Mouse (Mus musculus): ENCODE data around the gene Tmed6. TPM values are rescaled to one million over a fixed set of nuclear protein-coding genes. Genes with fewer than 3 reads are reported as not detected.

Tmed6 gene
- polyA plus RNA-seq (2012; rRNA removed): 3.2 and 5.4 TPM in 2 replicates

DNA sequence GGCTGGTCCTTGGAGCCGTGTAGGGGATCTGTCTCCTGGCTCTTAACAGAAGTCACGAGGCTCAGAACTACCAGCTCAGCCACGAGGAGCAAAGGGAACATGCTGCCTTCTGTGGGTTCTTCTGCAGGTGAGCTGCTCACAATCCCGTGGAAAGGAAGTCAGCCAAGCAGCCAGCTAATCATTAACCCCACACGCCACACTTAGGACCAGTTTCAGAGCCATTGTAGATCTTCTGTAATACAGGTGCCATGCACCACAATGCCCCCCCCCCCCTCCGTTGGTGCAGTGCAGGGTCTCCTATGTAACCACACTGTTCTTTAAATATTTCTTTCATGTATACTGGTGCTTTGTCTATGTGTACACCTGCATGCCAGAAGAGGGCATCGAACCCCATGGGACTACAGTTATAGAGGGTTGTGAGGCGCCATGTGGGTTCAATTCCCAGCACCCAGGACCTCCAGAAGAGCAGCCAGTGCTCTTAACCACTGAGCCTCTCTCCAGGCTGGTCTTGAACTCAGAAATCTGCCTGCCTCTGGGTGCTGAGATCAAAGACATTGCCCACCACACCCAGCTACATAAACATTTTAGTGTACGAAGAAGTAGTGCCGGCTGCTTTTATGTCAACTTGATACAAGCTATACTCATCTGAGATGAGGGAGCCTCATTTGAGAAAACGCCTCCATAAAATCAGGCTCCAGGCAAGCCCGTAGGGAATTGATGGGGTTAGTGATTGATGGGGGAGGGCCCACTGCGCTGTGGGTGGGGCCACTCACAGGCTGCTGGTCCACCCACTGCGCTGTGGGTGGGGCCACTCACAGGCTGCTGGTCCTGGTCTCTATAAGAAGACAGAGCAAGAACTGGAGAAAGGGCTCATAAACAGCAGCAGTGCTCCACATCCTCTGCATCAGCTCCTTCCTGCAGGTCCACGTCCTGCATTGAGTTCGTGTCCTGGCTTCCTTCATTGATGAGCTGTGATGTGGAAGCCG is at the start of gene Tmed6:
Gene Tmed6 (minus strand): TSS at position 134 of the 986 bp plus-strand sequence.

DNA sequence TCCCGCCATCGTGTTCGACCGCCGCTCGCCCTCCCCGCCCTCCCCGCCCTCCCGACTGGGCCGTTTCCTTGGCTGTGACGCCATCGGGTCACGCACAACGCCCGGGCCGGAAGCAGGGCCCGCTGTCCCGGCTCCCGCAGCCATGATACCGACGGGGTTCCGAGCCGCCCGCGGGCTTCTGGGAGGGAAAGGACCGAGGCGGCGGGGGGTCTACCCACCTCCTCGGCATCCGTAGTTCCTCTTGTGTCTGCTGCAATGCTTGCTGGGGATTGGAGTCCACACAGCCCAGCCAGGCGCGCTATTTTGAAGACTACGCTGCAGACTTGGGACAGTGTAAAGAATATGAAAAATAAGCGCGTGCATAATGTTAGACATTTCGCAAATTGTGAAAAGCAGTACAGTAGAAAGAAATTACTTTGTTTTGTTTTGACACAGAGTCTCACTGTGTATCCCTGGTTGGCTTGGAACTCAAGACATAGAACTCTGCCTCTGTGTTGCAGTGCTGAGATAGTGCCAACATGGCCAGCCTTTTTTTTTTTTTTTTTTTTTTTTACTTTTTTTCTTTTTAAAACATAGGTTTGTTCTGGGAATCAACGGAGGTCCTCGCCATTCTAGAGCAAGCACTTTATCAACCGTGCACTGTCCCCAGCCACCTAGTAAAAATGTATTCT is 31.1 kb upstream of the Tmed6 start, which contains the start of gene Terf2:
Gene Terf2 (minus strand): TSS at position 182 of the 671 bp plus-strand sequence.

DNA sequence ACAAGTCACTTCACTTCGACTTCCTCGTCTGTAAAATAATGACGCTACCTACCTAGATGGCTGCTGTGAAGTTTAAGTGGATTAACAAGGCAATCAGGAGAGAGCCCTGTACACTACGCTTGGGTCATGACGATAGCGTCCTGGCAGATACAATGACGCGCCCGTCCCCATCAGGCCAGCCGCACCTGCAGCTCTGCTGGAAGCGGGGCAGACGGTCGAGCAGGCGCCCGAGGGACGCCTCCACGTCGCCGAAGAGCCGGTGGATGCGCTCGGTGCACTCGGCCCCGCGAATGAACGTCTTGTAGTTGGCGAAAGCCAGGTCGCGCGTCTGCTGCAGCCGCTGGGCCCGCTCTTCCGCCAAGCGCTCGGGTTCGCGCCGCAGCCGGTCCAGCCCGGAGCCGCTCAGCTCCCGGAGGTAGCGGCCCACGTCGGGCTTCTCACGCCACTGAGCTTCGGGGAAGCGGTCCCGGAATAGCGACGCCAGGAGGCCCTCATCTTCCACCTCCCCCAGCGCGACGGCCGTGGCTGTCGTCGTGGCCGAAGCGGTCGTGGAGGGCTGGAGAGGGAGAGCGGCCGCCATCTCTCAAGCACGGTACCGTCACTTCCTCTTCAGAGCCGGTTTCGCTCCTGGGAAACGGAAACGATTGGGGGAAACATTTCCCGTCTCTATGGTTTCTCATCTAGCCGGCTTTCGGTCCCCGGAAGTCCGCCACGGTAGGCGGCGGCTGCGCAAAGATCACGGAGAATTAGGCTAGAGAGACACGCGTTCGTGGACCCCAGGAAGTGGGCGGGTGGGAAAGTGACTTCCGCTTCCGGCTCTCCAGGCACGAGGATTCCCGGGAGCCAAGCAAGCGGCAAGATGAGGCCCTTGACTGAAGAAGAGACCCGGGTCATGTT is 9.1 kb downstream of the Tmed6 start, which contains the start of the genes Cog8 and Nip7:
Gene Cog8 (minus strand): TSS at position 614 of the 897 bp plus-strand sequence.
Gene Nip7 (plus strand): TSS at position 802 of the 897 bp plus-strand sequence.

DNA sequence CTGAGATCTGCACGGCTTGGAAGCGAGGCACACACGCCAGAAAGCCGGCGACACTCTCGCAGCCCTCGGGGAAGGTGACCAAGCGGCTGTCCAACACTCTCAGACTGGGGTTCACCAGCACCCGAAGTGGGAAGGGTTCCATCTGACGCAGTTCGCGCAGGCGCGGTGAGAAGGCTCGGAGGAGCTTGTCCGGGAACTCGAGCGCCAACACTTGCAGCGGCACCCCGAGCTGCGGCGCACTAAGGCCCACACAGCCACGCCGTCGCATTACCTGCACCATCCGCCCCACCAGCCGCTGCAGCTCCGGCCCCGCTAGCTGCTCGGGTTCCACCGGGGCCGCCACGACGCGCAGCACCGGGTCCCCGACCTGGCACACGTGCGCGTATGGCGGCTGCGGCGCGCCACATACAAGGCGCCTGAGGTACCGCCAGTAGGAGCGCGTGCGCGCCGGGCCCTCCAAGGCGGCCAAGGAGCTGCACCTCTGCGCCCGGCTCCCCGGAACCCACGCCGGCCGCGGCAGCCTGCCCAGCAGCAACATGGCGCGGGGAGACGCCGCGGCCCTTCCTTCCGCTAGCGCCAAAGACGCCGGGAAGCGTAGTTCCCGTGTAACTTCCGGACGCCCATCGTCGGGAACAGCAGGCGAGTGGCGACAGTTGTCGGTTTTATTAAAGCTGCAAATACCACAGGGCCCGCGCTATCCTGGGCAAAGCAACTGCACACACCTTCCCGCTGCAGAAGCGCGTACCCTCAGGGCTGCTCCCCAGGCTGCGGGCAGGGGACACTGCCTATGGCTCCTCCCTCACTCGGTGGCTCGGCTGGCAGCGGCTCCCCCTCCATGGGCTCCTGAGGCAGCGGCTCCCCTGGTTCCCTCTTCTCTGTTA is 17.1 kb downstream of the Tmed6 start, which contains the start of gene Pdf:
Gene Pdf (minus strand): TSS at position 554 of the 881 bp plus-strand sequence.

DNA sequence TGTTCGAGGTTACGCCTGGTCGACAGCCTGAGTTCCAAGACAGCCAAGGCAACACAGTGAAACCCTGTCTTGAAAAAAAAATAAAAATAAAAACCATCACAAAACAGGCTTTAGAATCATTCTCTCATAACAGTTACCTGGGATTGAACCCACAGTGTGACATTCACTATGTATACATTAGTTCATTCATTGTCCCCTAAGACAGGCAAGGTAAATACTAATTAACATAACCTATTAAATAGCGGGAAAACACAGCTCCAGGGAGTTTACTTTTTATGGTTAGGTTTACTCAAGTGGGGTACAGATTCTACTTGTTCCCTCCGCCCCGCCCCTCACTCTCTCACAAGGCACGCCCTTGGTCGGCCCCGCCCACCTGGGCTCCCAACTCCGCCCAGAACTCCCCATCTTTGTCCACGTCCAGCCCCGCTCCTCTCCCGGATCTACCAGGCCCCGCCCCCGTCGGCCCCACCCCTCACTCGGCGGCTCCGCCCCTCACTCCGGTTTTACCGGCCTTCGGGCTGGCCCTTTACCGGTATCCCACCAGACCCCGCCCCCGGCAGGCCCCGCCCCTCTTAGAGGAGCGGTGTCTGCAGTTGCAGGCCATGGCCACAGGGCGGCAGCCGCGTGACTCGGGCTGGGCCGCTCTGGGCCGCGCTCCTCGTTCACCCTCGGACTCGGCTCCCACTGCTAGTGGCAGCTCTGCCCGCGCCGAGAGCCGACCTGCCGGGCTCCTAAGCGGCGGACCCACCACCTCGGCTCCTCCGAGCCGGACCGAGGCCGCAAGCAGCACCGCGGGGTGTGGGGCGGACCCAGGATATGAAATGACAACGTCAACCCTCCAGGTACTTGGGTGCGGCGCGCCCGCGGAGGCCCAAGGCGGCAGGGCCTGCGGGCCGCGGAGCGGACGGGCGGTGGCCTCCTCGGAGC is 34.5 kb downstream of the Tmed6 start, which contains the start of gene Vps4a:
Gene Vps4a (plus strand): TSS at position 573 of the 927 bp plus-strand sequence.

Other genes with a start within 250 kb of the Tmed6 start
- gene Has3, start 195.4 kb downstream of the Tmed6 start, polyA plus RNA-seq (2012; rRNA removed): 0.55 and 0.68 TPM in 2 replicates
- gene Utp4, start 172.0 kb downstream of the Tmed6 start, polyA plus RNA-seq (2012; rRNA removed): 10.9 and 12.7 TPM in 2 replicates
- 4.1 and 4.4 TPM in 2 replicates for gene Sntb2, start 129.9 kb downstream of the Tmed6 start, polyA plus RNA-seq (2012; rRNA removed)
- 17.9 and 21.2 TPM in 2 replicates for gene Vps4a, start 34.4 kb downstream of the Tmed6 start, polyA plus RNA-seq (2012; rRNA removed)
- 45.9 and 59.2 TPM in 2 replicates for gene Pdf, start 17.0 kb downstream of the Tmed6 start, polyA plus RNA-seq (2012; rRNA removed)
- 28.2 and 31.2 TPM in 2 replicates for gene Cog8, start 9.0 kb downstream of the Tmed6 start, polyA plus RNA-seq (2012; rRNA removed)
- gene Nip7, start 8.8 kb downstream of the Tmed6 start, polyA plus RNA-seq (2012; rRNA removed): 16.5 and 23.6 TPM in 2 replicates
- 6.1 and 6.8 TPM in 2 replicates for gene Terf2, start 30.9 kb upstream of the Tmed6 start, polyA plus RNA-seq (2012; rRNA removed)
- 102 and 106 TPM in 2 replicates for gene Cyb5b, start 85.0 kb upstream of the Tmed6 start, polyA plus RNA-seq (2012; rRNA removed)
- gene Nfat5, start 227.8 kb upstream of the Tmed6 start, polyA plus RNA-seq (2012; rRNA removed): 8.4 and 8.9 TPM in 2 replicates

Measured in colon, adult 2 months (tissue).